Mouse (Mus musculus): Measurements from ENCODE around the gene Taf8. TPM values are rescaled to one million over a fixed set of nuclear protein-coding genes. Genes with fewer than 3 reads are reported as not detected.
A peak's percentile ranks its signal among the peaks of the same experiment; 100 is the strongest.

Taf8 gene
- total RNA-seq, 2 experiments from 2014 or later: 14.7 to 32.1 TPM

DNA sequence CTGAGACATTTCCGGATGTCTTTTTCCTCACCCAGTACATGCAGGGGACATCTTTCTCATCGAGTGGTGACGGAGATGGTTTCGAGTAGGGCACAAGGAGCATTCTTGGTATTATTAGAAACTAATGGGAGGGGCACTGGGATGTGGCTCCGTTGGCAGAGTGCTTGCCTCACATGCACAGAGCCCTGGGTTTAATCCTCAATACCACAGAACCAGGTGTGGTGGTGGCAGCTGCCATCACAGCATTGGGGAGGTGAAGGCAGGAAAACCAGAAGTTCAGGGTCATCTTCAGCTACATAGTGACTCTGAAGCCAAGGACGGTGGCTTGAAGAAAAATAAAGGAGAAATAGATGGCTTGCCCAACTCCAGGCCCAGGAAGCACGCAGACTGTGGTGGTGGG lies 39.9 kb downstream of the Taf8 start:
- no peak for ATAC-seq (replicated peaks; ENCODE audit: poor library complexity)

DNA sequence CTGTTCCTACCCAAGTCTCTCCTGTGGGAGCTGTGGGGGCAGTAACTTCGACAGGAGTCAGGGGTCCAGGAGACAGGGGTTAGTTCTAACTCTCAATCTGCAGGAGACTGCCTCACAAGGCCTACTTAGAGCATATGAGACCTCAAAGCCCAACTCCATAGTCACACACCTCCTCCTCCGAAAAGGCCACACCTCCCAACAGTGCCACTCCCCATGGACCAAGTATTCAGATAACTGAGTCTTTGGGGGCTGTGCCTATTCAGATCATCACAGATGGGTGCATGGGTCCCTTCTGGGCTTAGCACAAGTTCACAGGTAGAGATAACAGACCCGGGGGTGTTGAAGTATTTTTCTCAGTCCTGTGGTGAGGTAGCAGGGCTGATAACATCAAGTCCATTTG lies 40.4 kb downstream of the Taf8 start:
- peak; percentile 56 for ATAC-seq (replicated peaks; ENCODE audit: poor library complexity)

DNA sequence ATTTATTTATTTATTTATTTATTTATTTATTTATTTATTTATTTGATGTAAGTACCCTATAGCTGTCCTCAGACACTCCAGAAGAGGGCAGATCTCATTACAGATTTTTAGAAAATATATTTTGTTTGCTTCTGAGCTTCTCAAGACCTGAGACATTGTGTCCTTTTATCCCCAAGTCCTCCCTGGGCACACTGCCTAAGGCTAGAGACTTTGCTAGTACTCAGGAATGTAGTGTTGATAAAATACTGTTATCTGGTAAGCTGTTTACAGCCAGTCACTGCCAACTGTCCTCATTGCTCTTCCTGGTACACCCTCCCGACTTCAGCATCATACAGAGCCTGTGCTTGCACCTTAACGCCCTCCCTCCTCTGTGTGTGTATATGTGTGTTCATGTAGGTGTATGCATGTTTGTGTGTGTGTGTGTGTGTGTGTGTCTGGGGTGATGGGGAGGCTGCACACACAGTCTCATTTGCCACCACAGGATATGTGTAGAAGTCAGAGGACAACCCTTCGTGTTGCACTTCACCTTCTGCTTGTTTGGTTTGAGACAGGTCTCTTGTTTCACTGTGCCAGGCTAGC lies 42.7 kb downstream of the Taf8 start:
- ATAC-seq (replicated peaks; ENCODE audit: poor library complexity): peak; percentile 35

DNA sequence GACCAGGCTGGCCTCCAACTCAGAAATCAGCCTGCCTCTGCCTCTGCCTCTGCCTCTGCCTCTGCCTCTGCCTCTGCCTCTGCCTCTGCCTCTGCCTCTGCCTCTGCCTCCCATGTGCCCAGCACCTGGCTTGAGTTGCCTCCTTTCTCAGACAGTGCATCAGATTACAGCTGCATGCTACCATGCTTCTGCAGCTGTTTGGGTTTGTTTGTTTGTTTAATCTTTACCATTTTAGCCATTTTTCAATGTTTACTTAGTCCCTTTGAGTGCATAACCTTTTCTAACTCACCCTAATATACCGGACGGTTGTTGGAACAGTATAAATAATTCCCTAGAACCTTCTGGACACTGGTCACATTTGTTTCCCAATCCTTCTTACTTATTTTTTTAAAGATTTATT lies 43.2 kb downstream of the Taf8 start:
- ATAC-seq (replicated peaks; ENCODE audit: poor library complexity): no peak

DNA sequence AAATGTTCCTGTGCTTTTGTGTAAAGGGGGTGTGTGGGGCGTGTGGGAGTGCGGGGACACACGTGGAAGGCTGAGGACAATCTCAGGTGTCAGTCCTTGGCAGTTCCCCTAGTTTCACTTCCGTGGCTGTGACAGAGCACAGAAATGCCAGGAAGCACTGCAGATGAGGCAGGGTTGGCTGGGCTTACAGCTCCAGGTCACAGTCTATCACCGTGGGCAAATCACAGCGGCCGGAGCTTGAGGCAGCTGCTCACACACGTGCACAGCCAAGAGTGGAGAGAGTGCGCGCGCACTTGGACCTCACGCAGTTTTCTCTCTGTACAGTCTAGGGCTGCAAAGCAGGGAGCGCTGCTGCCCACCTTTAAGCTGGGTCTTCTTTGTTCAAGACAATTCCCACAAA lies 43.8 kb downstream of the Taf8 start:
- no peak for ATAC-seq (replicated peaks; ENCODE audit: poor library complexity)

DNA sequence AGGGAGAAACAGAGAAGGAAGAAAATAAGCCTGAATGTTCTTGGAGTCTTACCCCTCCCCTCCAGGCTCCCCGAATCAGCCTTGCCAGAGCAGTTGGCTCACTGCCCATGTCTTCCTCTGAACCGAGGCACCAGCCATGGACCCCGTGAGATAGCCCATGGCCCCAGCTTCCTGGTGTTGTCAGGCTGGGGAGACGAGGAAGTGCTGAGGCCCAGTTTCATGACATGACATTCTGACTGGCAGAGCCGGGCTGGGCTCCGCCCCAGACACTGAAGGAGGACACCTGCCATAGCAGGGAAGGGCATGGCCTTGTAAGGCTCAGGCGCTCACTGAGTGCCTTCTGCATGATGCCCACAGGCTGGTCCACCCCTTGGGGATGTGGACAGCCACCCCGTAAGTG lies 47.4 kb downstream of the Taf8 start:
- ATAC-seq (replicated peaks; ENCODE audit: poor library complexity): peak; percentile 92

DNA sequence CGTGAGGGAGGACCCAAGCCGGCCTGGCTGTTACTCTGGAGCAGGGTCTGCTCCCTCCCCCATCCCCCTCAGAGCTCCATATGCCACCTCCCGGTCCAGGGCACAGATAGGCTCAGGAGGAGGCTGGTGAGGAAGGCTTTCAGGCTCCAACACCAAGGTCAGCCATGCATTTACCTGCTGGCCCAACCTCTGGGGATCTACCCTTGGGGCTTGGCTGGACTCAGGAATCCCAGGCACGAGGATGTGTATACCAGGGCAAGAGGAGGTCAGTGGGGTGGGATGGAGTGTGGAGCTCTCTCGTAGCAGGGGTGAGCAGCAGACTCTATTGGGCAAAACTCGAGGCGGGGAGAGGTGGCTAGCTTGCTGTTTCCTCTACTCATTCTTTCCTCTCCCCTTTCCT lies 49.2 kb downstream of the Taf8 start:
- ATAC-seq (replicated peaks; ENCODE audit: poor library complexity): no peak

DNA sequence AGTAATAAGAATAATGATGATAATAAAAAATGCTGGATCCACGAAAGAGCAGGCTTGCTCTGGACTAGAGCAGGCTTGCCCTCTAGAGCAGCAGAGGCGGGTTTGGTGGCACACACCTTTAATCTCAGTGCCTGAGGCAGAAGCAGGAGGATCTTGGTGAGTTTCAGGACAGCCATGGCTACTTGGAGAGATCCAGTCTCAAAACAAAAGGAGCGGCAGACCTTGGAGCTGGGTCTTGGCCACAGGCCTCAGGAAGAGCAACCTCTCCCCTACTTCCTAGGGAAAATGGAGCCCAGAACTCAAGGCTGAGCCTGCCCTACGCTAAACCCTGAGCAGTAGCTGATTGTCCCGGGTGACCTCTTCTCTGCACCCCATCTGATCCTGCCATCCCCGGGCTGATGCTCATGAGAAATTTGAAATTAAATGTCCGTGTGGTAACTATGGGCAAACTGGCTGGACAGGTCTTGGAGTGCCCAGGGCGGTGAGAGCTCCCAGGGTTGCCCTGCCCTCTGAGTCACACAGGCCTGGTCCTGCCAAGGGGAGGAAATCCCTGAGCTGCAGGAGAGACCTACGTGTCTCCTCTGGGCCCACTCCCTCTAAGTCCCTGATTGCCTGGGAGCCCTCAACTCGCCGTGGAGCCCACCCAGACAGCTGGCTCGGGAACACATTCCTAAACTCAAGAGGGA lies 51.1 kb downstream of the Taf8 start:
- ATAC-seq (replicated peaks; ENCODE audit: poor library complexity): no peak

DNA sequence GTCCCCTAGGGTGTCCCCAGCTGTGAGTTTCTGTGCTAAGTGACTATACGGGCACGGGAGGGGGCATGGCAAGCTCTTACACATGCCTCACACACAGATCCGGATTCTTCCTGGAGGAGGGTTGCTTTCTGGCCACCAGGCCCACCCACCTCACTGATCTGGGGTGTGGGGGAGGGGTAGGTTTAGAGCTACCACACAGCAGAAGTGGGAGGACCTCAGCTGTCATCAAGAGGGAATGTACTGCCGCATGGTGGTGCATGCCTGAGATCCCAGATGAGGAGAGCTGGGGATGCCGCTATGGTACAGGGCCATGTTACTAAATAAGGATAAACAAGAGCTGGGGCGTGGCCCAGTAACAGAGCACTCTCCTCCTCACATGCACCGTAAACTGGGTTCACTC lies 51.9 kb downstream of the Taf8 start:
- no peak for ATAC-seq (replicated peaks; ENCODE audit: poor library complexity)

DNA sequence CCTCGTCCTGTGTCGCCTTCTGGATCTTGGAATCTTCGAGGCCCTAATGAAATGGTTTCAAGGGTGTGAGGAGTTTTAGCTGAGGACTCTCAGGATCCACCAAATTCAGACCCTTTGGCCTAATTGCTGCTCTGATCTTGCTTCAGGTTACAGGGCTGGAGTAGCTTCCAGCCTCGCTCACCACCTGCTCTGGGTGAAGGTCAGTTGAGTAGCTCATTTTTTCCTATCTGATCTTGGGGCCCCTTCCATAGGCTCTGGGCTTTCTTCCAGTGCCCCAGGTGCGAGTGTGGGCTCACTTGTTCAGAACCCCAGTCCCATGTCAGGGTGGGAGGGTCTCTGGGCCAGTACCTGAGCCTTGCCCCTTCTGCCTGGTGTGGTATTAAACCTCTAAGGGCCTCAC lies 52.7 kb downstream of the Taf8 start:
- no peak for ATAC-seq (replicated peaks; ENCODE audit: poor library complexity)

DNA sequence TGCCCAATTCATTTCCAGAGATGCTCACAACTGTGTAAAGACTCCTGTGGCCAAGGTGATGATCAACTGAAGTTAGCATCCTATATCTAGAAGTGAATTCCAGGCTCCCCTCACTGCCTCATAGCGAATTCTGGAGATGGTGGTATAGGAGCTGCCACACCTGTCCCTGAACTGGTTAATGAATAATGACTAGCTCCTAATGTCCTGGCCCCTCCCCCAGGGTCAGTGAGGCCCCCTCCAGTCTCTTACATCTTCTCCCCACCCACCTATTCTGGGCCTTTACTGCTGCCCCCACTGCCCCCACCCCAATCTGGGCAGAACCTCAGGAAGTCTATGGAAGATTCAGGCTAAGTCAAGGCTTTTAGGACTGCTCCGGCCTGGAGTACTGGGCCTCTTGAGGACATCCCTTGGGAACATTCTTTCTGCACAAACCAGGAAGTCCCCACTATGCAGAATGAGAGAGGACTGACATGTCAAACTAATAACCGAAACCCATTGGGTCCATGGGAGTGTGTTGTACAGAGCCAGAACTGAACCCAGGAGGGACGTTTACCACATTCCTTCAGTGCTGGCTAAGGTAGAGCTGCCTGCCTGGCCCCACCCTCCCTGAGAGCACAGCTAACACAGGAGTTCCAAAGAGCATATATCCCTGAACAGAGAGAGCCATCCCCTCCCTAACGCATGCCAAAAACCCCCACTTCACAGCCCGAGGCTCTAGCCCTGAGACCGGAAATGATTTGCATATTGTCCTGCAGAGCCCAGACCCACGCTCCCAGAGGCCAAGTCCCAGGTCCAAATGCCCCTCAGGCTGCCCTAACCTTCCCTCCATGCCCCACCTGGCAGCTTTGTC lies 53.3 kb downstream of the Taf8 start:
- no peak for ATAC-seq (replicated peaks; ENCODE audit: poor library complexity)

DNA sequence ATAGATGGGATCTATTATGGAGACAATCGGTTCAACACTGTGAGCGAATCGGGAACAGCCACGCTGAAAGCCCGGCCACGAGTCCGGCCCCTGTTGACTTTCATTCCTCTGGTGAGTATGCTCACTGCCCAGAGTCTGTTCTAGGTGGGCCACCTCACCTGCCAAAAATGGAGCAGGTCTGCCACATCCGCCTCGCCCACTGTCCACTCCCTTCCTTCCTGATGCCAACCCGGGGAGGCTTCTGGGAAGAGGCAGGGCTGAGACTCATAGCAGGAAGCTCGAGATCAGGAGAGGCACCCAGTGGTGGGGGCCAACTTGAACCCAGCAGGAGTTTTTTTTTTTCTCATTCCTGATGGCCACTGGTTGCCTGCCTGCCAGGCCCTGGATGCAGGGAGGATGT lies 55.5 kb downstream of the Taf8 start:
- no peak for ATAC-seq (replicated peaks; ENCODE audit: poor library complexity)

DNA sequence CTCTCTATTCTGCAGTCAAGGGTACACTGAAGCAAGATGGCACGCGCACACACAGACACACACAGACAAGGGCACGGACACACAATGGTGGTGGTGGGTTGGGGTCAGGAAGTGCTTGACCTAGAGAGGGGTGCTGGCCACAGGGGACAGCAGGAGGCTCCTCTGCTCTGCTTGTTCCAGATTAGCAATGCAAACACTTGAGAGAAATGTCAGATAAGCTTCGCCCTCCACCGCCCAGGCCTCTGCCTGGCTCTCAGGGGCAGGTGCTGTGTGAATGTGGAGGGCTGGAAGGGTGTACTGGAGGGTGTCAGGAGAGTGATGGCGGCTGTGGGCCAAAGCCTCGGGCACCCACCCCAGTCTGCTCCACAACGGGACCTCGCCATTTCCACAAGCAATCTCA lies 56.1 kb downstream of the Taf8 start:
- peak; percentile 60 for ATAC-seq (replicated peaks; ENCODE audit: poor library complexity)

DNA sequence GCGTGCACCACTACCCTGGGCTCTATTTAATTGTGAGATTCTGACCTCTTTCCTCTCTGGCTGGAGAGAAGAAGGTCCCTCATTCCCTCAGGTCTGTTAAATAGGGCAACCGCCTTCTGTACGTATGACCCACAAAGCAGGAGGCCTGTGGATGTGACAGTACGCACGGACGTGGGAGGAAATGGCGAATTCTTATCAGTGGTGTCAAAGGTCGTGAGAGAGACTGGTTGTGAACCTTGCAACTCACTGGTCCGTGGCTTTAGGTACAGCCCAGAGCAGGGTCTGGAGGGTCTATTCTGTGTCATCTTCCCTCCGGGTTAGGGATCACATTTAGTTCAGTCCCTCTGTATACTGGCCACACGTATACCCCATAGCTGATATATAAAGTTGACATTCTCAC lies 56.6 kb downstream of the Taf8 start:
- no peak for ATAC-seq (replicated peaks; ENCODE audit: poor library complexity)

DNA sequence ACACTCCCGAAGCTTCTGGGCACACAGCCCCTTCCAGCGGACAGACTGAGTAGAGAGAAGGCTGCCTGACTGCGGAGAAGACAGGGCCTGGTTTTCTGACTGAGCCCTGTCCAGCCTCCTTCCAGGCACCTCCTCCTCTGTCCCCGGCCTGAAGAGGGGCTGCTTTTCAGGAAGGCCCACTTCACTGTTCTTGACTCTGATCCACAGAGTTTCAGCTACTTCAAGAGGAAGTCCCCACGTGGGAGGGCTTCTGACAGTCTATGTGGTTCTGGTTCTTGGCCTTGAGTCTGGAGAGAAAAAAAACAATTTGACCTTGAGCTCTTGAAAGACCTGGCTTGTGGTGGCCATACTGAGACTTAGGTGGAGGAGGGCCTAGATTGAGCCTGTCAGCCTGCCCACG lies 58.0 kb downstream of the Taf8 start:
- no peak for ATAC-seq (replicated peaks; ENCODE audit: poor library complexity)

DNA sequence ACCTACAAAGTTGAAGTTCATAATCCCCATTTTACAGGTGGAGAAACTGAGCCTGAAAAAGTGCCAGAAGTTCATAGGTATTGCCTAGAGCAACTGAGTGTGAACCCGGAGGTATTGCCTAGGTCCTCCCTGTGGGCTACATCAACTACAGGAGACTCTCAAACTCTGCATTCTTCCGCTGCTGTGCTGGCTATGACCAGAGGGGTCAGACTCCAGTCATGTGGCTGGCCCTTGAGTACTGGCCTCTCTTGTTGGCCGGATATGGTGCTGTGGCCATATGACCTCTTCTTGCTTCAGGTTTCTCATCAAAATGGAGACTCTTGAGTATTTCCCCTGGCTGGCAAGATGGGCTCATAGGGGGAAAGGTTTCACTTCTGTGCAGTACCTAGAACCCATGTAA lies 59.8 kb downstream of the Taf8 start:
- ATAC-seq (replicated peaks; ENCODE audit: poor library complexity): no peak

DNA sequence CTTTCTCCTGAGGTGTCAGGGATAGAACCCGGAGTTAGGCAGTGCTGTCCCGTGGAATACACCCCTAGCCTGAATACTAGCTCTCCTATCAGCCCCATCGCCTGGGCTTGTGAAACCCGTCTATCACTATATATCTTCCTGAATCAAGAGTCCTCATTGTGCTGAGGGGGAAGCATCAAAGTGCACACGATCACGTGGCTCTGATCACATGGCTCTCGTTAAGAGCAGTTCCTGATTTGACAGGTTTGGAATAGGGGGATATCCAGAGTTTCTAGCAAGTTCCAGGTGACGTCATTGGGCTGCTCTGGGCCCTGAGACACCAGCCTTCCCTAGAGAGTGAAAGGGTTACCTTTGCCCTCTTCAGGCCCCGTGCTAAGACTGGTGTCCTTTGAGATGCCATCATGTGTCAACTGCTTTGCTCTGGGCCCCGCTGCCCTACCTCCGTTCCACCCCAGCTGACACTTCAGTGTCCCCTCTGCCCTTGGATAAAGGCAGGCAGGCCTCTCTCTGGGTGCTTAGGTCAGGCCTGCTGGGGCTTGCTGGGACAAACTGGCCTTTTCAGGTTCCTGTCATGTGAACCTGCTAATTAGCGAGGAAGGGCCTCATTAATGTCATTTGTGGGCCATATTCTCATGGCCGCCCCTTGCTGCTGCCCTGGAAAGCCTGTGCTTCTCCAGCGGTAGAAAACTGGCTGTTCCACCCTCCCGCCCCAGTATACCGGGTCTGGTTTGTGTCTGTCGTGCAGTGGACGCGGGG lies 60.6 kb downstream of the Taf8 start:
- ATAC-seq (replicated peaks; ENCODE audit: poor library complexity): peak; percentile 23; the same call in 1 of the 2 replicates

DNA sequence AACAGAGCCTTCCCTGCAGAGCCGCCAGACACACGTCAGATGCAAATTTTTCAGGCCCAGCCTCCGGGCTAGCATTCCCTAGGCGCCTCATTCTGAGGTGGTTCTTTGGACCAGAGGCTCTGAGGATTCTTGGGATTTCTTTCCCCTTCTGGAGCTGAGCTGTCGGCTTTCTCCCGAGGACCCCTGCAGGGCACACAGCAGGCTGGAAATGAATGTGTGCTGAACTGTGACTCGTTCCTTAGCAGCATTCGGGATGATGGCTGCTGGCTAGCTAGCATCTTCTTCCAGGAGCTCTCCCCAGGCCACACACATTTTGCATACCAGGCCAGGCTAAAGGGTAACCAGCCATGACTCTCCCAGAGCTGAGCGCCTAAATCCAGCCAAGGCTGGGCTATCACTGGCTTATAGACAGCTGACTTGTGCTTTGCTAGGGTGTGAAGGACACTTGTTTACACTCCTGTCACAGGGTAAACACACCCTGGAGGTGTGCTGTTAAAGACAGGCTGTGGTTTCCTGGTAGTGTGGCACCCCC lies 61.7 kb downstream of the Taf8 start:
- no peak for ATAC-seq (replicated peaks; ENCODE audit: poor library complexity)

DNA sequence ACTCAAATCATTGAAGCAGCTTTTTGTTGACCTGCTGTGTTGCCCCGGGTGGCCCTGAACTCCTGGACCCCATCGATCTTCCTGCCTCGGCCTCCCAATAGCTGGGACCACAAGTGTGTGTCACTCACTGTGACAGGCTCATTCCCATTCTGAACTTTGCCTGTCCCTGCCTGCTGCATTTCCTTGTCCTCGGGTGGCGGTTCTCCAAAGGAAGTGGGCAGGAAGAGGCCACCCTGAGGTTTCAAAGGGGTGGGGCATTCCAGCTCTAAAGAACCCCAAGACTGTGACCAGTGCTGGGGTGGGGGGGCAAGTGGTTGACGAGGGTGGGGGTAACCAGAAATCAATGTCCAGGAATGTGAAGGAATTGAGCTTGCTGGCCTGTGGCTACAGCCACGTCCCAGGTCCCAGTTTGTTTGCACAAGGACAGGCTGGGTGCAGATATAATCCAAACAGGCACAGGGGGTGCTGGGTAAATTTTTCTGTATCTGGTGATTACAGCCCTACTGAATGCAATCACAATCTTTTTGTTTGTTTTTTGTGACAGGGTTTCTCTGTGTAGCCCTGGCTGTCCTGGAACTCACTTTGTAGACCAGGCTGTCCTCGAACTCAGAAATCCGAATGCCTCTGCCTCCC lies 62.6 kb downstream of the Taf8 start:
- peak; percentile 38 for ATAC-seq (replicated peaks; ENCODE audit: poor library complexity)

DNA sequence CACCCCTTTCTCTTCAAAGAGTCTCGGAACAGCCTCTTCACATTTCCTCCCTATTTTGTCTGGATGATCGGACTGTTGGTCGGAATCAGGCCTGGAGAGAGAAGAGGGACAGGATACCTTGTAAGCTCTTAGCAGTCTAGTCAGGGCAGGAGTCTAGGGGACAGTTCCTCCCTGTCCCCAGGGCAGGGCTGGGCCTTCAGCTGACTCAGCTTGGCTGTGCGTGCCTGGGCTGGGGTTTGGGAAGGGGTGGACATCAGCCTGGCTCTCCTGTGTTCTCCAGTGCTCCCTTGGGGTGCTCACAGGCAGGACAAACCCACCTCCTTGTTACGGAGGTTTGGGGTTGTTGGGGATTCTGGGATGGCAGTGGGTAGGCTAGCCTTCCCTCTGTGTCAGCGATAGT lies 63.5 kb downstream of the Taf8 start:
- ATAC-seq (replicated peaks; ENCODE audit: poor library complexity): no peak

Data from megakaryocyte progenitor cell, adult 5-6 weeks (primary cell).